Comparison of ENCODE assay signal across 9 mouse cellular contexts in genomic region chr19:41629532-41629931, GRCm38 (mm10). TPM values are rescaled to one million over a fixed set of nuclear protein-coding genes. Genes with fewer than 3 reads are reported as not detected.
DNase-seq lines count a peak whose midpoint lies in the region; ATAC-seq and TF ChIP-seq lines count a peak whose summit lies in the region.
"Had no signal": no experiment of that assay in that cellular context is flagged by ENCODE, and none has a peak within 500 bp of the region (broad histone marks: within the 10 kb centered on the region; RNA-seq: fewer than 3 reads in every experiment).

No protein-coding gene starts in this region.

- H3K79me2 ChIP-seq in MEL (ENCODE audit: control insufficient read depth, insufficient read depth, low read length, poor library complexity): no peaks in the 10 kb centered on the region

- H3K4me2 ChIP-seq in midbrain, embryonic 15.5 days: no peak overlapping the region

- 0 out of 4 replicates have a peak, but pooled peaks cover 0 to 3% of the 10 kb centered on the region in 2 experiments for H3K4me1 ChIP-seq in MEL (ENCODE audit: control insufficient read depth in 1 of 2, insufficient read depth in 2 of 2, low read length in 2 of 2)
- H3K4me1 ChIP-seq in midbrain, embryonic 15.5 days: no peaks in the 10 kb centered on the region

- no peak overlapping the region for H3K9ac ChIP-seq in MEL (ENCODE audit: control insufficient read depth, low read depth, low read length, poor library complexity, severe bottlenecking)
- no peak overlapping the region for H3K9ac ChIP-seq in midbrain, embryonic 15.5 days

- peak; percentile 63 to 84 (median 80) for TF ChIP-seq CTCF in MEL (IDR thresholded peaks at IDR 0.05 in 2 of 3, conservative IDR thresholded peaks at IDR 0.05 in 1 of 3; ENCODE audit: control insufficient read depth in 1 of 3, insufficient read depth in 1 of 3, low read depth in 2 of 3, low read length in 3 of 3, poor library complexity in 1 of 3, severe bottlenecking in 1 of 3)

- H3K27ac ChIP-seq in MEL (ENCODE audit: control insufficient read depth, low read depth, low read length): no peak overlapping the region
- H3K27ac ChIP-seq in midbrain, embryonic 15.5 days: no peak overlapping the region
- H3K27ac ChIP-seq: macrophage had no signal

- WGBS in large intestine, adult 2 months: 43% methylated on average over 5 of the region's 5 CpGs
- 48% methylated on average over 5 of the region's 5 CpGs for WGBS in midbrain, embryonic 15.5 days

- ATAC-seq in midbrain, embryonic 15.5 days (replicated peaks): peak; percentile 68

- H3K27me3 ChIP-seq in MEL (ENCODE audit: control insufficient read depth in 1 of 2, insufficient read depth in 2 of 2, low read length in 2 of 2): peaks cover 2% of the 10 kb centered on the region in 2 experiments; a peak in 2 of 4 replicates
- H3K27me3 ChIP-seq in midbrain, embryonic 15.5 days (replicated peaks): no peaks in the 10 kb centered on the region

- no peaks in the 10 kb centered on the region for H3K9me3 ChIP-seq in MEL (replicated peaks; ENCODE audit: insufficient read depth, low read length)
- no peaks in the 10 kb centered on the region for H3K9me3 ChIP-seq in midbrain, embryonic 15.5 days

- no peak for TF ChIP-seq POLR2A in MEL (IDR thresholded peaks at IDR 0.05; ENCODE audit: control insufficient read depth in 1 of 2, insufficient read depth in 1 of 2, low read depth in 1 of 2, low read length in 2 of 2, poor library complexity in 1 of 2)

- TF ChIP-seq EP300 in MEL (IDR thresholded peaks at IDR 0.05; ENCODE audit: low read depth in 1 of 2, low read length in 2 of 2): no peak

- H3K36me3 ChIP-seq in MEL (ENCODE audit: control insufficient read depth in 1 of 2, insufficient read depth in 2 of 2, low read length in 2 of 2): no peaks in the 10 kb centered on the region
- peaks cover 25% of the 10 kb centered on the region for H3K36me3 ChIP-seq in midbrain, embryonic 15.5 days (replicated peaks)

- no peak overlapping the region for H3K4me3 ChIP-seq in MEL (ENCODE audit: control insufficient read depth in 1 of 2, insufficient read depth in 1 of 2, low read depth in 2 of 2, low read length in 2 of 2)
- H3K4me3 ChIP-seq in midbrain, embryonic 15.5 days: no peak overlapping the region

- peak; percentile 74 for TF ChIP-seq RAD21 in MEL (IDR thresholded peaks at IDR 0.05; ENCODE audit: low read depth, low read length)

- peak; percentile 39 for DNase-seq in kidney, adult 18-20 months
- DNase-seq in kidney, adult 11 months: no peak
- peak; percentile 82 for DNase-seq in MEL (ENCODE audit: low read depth, low spot score)
- DNase-seq in cerebellum, adult 9-11 months: peak; percentile 16
- DNase-seq in frontal cortex, postnatal 36 days (ENCODE audit: low spot score in 2 of 2): peak; percentile 61 to 69
- DNase-seq in large intestine, adult 2 months (ENCODE audit: low read depth, low spot score): peak; percentile 38
- DNase-seq in testis, postnatal 14 days (ENCODE audit: low spot score): peak; percentile 41

TF ChIP-seq in MEL, 35 proteins besides CTCF, POLR2A, EP300 and RAD21:
- TF ChIP-seq SMC3 (IDR thresholded peaks at IDR 0.05; ENCODE audit: low read depth, low read length) (peak; percentile 84), ZC3H11A (IDR thresholded peaks at IDR 0.05; ENCODE audit: low read depth, low read length) (peak; percentile 60), NELFE (IDR thresholded peaks at IDR 0.05; ENCODE audit: low read depth, low read length) (no peak), BHLHE40 (IDR thresholded peaks at IDR 0.05; ENCODE audit: borderline replicate concordance, low read depth, low read length) (no peak), KAT2A (conservative IDR thresholded peaks at IDR 0.05; ENCODE audit: low read depth, low read length) (no peak)

RNA-seq across cellular contexts. Expression of gene Gm340, which starts 47.4 kb away (rescaled TPM):
- 17.4 and 19.3 TPM in 2 replicates for total RNA-seq in MEL (2012; rRNA removed)
- 10 to 100 TPM; 11.0 to 38.9 TPM for polyA plus RNA-seq in MEL (2012; ENCODE audit: insufficient read depth in 1 of 2, insufficient read length in 2 of 2, low read depth in 1 of 2, low replicate concordance in 2 of 2, missing spikeins in 1 of 2)
- 1.0 and 1.9 TPM in 2 replicates for polyA plus RNA-seq in large intestine, adult 2 months (2012; rRNA removed)
- 2.5 and 2.6 TPM in 2 replicates for polyA plus RNA-seq in midbrain, embryonic 15.5 days (2015; fragmentation: Nextera tagmentation; extraction: Ambion mirVana)
